Mouse (Mus musculus) c-Kit-positive CD71-positive TER-119-negative erythroid progenitor cells, embryonic 14.5 days (primary cell): ENCODE results near the gene Ppp4r4.
A peak's percentile ranks its signal among the peaks of the same experiment; 100 is the strongest.
"Not testable (repeated sequence)": the region's sequence is repeated elsewhere in the genome, so short reads cannot be mapped to it uniquely, and the experiment has no call there.

Experiments used
- DNase-seq: peaks from one replicate; pipeline ENCODE4 v3.0.0-alpha.2; 2013; ENCODE audit warnings: low read depth

Gene Ppp4r4

GRCm38 (mm10) chr12:103643336-103643735 is 111.3 kb downstream of the Ppp4r4 start:
- DNase-seq = peak; percentile 15

GRCm38 (mm10) chr12:103643818-103644217 is 111.7 kb downstream of the Ppp4r4 start:
- DNase-seq = no peak

- no peak for DNase-seq
Measured at GRCm38 (mm10) chr12:103644601-103645000, 112.5 kb downstream of the Ppp4r4 start.

GRCm38 (mm10) chr12:103646314-103646713 is 114.2 kb downstream of the Ppp4r4 start:
- DNase-seq = no peak

- DNase-seq = no peak
Measured at GRCm38 (mm10) chr12:103653836-103654235, 121.8 kb downstream of the Ppp4r4 start.

- DNase-seq = no peak
Measured at GRCm38 (mm10) chr12:103655123-103656044, 123.3 kb downstream of the Ppp4r4 start.

- DNase-seq = no peak
Measured at GRCm38 (mm10) chr12:103656848-103657626, 125.0 kb downstream of the Ppp4r4 start, which contains the start of gene Serpina6. Serpina6 (minus strand) TSS chr12:103657212.

- no peak for DNase-seq
Measured at GRCm38 (mm10) chr12:103657991-103658390, 125.9 kb downstream of the Ppp4r4 start.

GRCm38 (mm10) chr12:103659171-103659570 is 127.1 kb downstream of the Ppp4r4 start:
- no peak for DNase-seq

GRCm38 (mm10) chr12:103660076-103660475 is 128.0 kb downstream of the Ppp4r4 start:
- DNase-seq = no peak

GRCm38 (mm10) chr12:103662053-103662452 is 130.0 kb downstream of the Ppp4r4 start:
- DNase-seq = not testable (repeated sequence)
